Mouse (Mus musculus): ENCODE measurements around the gene Cluh.

Gene Cluh

GRCm38 (mm10) chr11:74673561-74673960 lies 24.3 kb downstream of the Cluh start:
- no peak for DNase-seq (ENCODE audit: inconsistent ontology term)

- DNase-seq (ENCODE audit: inconsistent ontology term), result no peak
Observed at GRCm38 (mm10) chr11:74674713-74675112, 25.4 kb downstream of the Cluh start.

- no peak for DNase-seq (ENCODE audit: inconsistent ontology term)
Observed at GRCm38 (mm10) chr11:74675156-74675555, 25.9 kb downstream of the Cluh start.

GRCm38 (mm10) chr11:74692151-74692550 lies 42.9 kb downstream of the Cluh start:
- DNase-seq (ENCODE audit: inconsistent ontology term), result no peak

GRCm38 (mm10) chr11:74699505-74699904 lies 50.2 kb downstream of the Cluh start:
- no peak for DNase-seq (ENCODE audit: inconsistent ontology term)

- no peak for DNase-seq (ENCODE audit: inconsistent ontology term)
Observed at GRCm38 (mm10) chr11:74704068-74704467, 54.8 kb downstream of the Cluh start.

GRCm38 (mm10) chr11:74708781-74709180 lies 59.5 kb downstream of the Cluh start:
- no peak for DNase-seq (ENCODE audit: inconsistent ontology term)

GRCm38 (mm10) chr11:74710671-74711070 lies 61.4 kb downstream of the Cluh start:
- no peak for DNase-seq (ENCODE audit: inconsistent ontology term)

- peak; percentile 52 for DNase-seq (ENCODE audit: inconsistent ontology term)
Observed at GRCm38 (mm10) chr11:74715971-74716525, 66.8 kb downstream of the Cluh start.

All from Muller cell, postnatal 12 days (primary cell).